Mouse (Mus musculus) stomach, postnatal 0 days (tissue): ENCODE results near the gene Ank2. TPM values are rescaled to one million over a fixed set of nuclear protein-coding genes. Genes with fewer than 3 reads are reported as not detected.

Experiments used
- ATAC-seq: fragments of 200-750 bp; cut with Nextera tagmentation; 2 replicates; pipeline ENCODE4 v1.8.0; 2017; ENCODE audit not compliant: low FRiP score, low TSS enrichment
- DNase-seq: peaks from one replicate; pipeline ENCODE4 v3.0.0-alpha.2; 2016; ENCODE audit warnings: low spot score
- H3K27ac ChIP-seq: fragments of 300-500 bp; sonication (generic); replicated peaks from 2 replicates; pipeline ENCODE4 v1.5.1; 2014; ENCODE audit warnings: mild to moderate bottlenecking, control low read depth
- H3K27me3 ChIP-seq: fragments of 300-500 bp; sonication (generic); 2 replicates; pipeline ENCODE4 v1.6.1; 2014; ENCODE audit warnings: low read length; ENCODE audit not compliant: control insufficient read depth, insufficient read depth
- H3K36me3 ChIP-seq: fragments of 300-500 bp; sonication (generic); 2 replicates; pipeline ENCODE4 v1.6.1; 2014; ENCODE audit warnings: low read length, mixed read lengths; ENCODE audit not compliant: control insufficient read depth, insufficient read depth
- H3K4me1 ChIP-seq: fragments of 300-500 bp; sonication (generic); replicated peaks from 2 replicates; pipeline ENCODE4 v1.6.1; 2014; ENCODE audit warnings: antibody characterized with exemption; ENCODE audit not compliant: control insufficient read depth, insufficient read depth
- H3K4me2 ChIP-seq: fragments of 300-500 bp; sonication (generic); replicated peaks from 2 replicates; pipeline ENCODE4 v1.6.1; 2014; ENCODE audit warnings: low read depth, mild to moderate bottlenecking, control low read depth, moderate library complexity
- H3K4me3 ChIP-seq: fragments of 300-500 bp; sonication (generic); 2 replicates; pipeline ENCODE4 v1.5.1; 2014; ENCODE audit warnings: low read depth, low read length, control low read depth
- H3K9ac ChIP-seq: fragments of 300-500 bp; sonication (generic); 2 replicates; pipeline ENCODE4 v1.6.1; 2014; ENCODE audit warnings: mild to moderate bottlenecking, low read length, control low read depth, mixed read lengths
- H3K9me3 ChIP-seq: fragments of 300-500 bp; sonication (generic); 2 replicates; pipeline ENCODE4 v1.6.1; 2016; ENCODE audit warnings: low read length; ENCODE audit not compliant: control insufficient read depth
- CTCF ChIP-seq: IDR thresholded peaks from 2 replicates; pipeline ENCODE4 v1.5.1; 2016; ENCODE audit warnings: antibody characterized with exemption, low read depth, mild to moderate bottlenecking, moderate library complexity
- EP300 ChIP-seq: optimal IDR thresholded peaks from 2 replicates; pipeline ENCODE3; 2016; ENCODE audit warnings: antibody characterized with exemption
- WGBS: fragments of 180-500 bp; shearing (Covaris S2); extraction: QIAGEN DNeasy Blood & Tissue Kit; methylation state at CpG from one replicate; pipeline ENCODE4 v1.1.7; 2014; 5-methylcytosine and 5-hydroxymethylcytosine counted together
- polyA plus RNA-seq: library from polyadenylated mRNA; unstranded; fragments of >200 nt; fragmentation: Nextera tagmentation; extraction: Ambion mirVana; gene quantifications from 2 replicates; pipeline ENCODE4 v1.2.1, GENCODE M21; 2015

Gene Ank2
- polyA plus RNA-seq, 1 experiment from 2014 or later = 12.3 TPM

DNA sequence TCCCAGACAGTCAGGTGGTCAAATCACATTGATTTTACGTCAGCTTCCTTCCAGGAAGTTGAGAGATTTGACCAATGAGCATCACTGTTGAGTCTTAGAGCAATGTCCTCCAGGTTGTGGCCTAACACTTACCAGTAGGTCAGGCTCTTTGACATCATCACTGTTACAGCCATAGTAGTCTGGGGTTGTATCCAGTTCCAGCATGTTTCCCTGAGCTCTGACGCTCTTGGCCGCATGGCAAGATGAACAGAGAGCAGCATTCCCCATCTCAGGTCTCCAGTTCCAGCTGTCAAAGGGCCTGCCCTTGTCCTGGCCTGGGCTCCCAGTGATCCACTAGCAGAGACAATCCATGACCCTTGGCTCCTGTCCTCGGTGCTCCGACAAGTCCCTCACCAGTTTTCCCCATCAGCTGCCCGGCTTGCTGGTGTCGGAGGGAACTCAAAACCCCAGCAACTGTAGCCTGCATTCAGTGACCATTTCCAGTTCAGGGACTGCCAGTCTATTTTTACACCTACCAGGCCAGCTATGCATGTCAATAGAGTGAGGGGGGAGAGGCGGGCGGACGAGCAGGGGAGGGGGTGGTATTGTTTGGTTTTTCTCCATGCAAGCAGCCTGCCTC lies 374.7 kb downstream of the Ank2 start:
- no peaks in the 10 kb centered on the region for H3K9me3 ChIP-seq
- no peak overlapping the region for H3K4me2 ChIP-seq
- no peak overlapping the region for H3K4me3 ChIP-seq
- H3K9ac ChIP-seq = no peak overlapping the region
- TF ChIP-seq EP300 = no peak
- no peak for TF ChIP-seq CTCF
- no peak overlapping the region for H3K27ac ChIP-seq
- no peaks in the 10 kb centered on the region for H3K27me3 ChIP-seq
- no peaks in the 10 kb centered on the region for H3K36me3 ChIP-seq
- H3K4me1 ChIP-seq = 0 out of 2 replicates have a peak, but pooled peaks cover 2% of the 10 kb centered on the region
- 56% methylated on average over 10 of the region's 10 CpGs for WGBS
- ATAC-seq = no peak
- DNase-seq = no peak

DNA sequence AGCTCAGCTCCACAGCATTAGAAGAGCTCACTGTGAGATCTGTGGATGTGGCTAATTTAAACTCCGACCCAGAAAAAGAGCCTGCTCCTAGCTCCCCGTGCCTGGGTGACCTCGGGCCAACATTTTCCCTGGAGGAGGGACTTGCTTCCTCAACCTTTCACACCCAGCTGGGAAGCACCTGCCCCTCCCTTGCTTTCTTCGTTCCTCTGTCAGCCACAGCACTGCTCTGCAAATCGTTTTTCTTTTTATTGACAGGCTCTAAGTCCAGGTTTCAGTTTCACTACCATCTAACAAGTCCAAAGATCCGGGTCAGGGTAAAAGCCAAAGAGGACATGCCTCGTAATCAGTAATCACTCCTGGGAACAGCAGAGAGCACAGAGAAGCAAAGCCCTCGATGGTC lies 375.8 kb downstream of the Ank2 start:
- Histone ChIP-seq H3K4me2 (peak overlapping the region; percentile 21; the same call in 1 of the 2 replicates), H3K9ac (no peak overlapping the region), H3K36me3 (no peaks in the 10 kb centered on the region), H3K27ac (no peak overlapping the region), H3K9me3 (no peaks in the 10 kb centered on the region), H3K4me3 (peak overlapping the region; percentile 3; the same call in 1 of the 2 replicates), H3K27me3 (no peaks in the 10 kb centered on the region), H3K4me1 (0 out of 2 replicates have a peak, but pooled peaks cover 2% of the 10 kb centered on the region)
- 15% methylated on average over 8 of the region's 8 CpGs for WGBS
- DNase-seq (peak; percentile 27), ATAC-seq (peak; percentile 64)
- TF ChIP-seq EP300 (no peak), CTCF (no peak)

- Histone ChIP-seq H3K4me2 (no peak overlapping the region), H3K4me3 (no peak overlapping the region), H3K27me3 (no peaks in the 10 kb centered on the region), H3K27ac (no peak overlapping the region), H3K9ac (no peak overlapping the region), H3K36me3 (no peaks in the 10 kb centered on the region), H3K9me3 (no peaks in the 10 kb centered on the region), H3K4me1 (no peaks in the 10 kb centered on the region)
- ATAC-seq = no peak
- DNase-seq = no peak
- TF ChIP-seq CTCF (no peak), EP300 (no peak)
- 100% methylated on average over 4 of the region's 4 CpGs for WGBS
These were observed 380.4 kb downstream of the Ank2 start for GRCm38 (mm10) chr3:127118777-127119176.

GRCm38 (mm10) chr3:127116226-127116625 lies 382.9 kb downstream of the Ank2 start:
- Histone ChIP-seq H3K9me3 (no peaks in the 10 kb centered on the region), H3K4me3 (no peak overlapping the region), H3K27ac (no peak overlapping the region), H3K4me2 (no peak overlapping the region), H3K9ac (no peak overlapping the region), H3K27me3 (no peaks in the 10 kb centered on the region), H3K36me3 (no peaks in the 10 kb centered on the region), H3K4me1 (no peaks in the 10 kb centered on the region)
- TF ChIP-seq EP300 (no peak), CTCF (no peak)
- DNase-seq (no peak), ATAC-seq (no peak)
- WGBS = 60% methylated on average over 6 of the region's 6 CpGs

DNA sequence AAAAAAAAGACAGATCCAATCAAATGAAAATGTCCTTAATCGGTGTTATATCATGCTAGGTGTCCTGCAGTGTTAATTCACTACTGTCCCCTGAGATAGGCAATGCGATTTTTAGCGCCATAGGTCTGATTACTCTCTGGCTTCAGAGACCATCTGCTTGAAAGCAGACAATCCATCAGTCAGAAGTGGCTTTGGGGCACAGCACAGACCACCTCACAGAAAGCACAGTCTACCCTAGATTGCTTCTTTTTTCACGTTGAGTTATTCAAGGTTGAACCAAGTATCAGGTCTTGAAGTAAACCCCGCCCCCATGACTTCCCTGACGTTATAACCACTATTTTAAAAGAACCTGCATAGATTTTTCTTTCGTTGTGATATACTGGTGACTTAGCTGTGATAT lies 385.9 kb downstream of the Ank2 start:
- no peak overlapping the region for H3K4me2 ChIP-seq

DNA sequence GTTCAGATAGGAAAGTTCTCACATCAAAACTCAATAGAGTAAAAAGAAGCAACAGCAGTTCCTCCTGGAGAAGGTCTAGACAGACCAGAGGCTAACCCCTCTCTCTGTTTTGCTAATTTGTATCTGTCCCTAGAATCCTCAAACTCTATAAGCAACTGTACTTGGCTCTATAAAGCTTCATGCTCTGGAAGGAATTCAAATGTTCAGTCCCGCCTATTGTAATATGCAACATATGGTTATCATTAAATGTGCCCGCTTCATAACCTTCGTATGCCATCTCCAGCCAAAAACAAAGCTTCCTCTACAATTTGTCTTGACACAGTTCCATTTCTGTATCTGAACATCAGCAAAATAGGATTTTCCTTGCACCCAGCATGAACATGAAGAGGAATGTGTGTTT lies 389.7 kb downstream of the Ank2 start:
- Histone ChIP-seq H3K9ac (no peak overlapping the region), H3K4me2 (no peak overlapping the region), H3K4me1 (no peaks in the 10 kb centered on the region), H3K27me3 (no peaks in the 10 kb centered on the region), H3K4me3 (no peak overlapping the region), H3K9me3 (no peaks in the 10 kb centered on the region), H3K36me3 (no peaks in the 10 kb centered on the region), H3K27ac (no peak overlapping the region)
- ATAC-seq (no peak), DNase-seq (no peak)
- WGBS = 62% methylated on average over 3 of the region's 3 CpGs
- TF ChIP-seq CTCF (no peak), EP300 (no peak)

More for the DNA sequence above, 385.9 kb downstream of the Ank2 start:
- Histone ChIP-seq H3K36me3 (no peaks in the 10 kb centered on the region), H3K27me3 (no peaks in the 10 kb centered on the region), H3K9me3 (no peaks in the 10 kb centered on the region), H3K9ac (no peak overlapping the region), H3K4me1 (no peaks in the 10 kb centered on the region), H3K27ac (no peak overlapping the region), H3K4me3 (no peak overlapping the region)
- 80% methylated on average over 7 of the region's 7 CpGs for WGBS
- DNase-seq (no peak), ATAC-seq (no peak)
- TF ChIP-seq CTCF (no peak), EP300 (no peak)
